Mouse (Mus musculus) forebrain, embryonic 10.5 days (tissue): ENCODE data around the gene Dstn. TPM values are rescaled to one million over a fixed set of nuclear protein-coding genes. Genes with fewer than 3 reads are reported as not detected.

Source experiments
- DNase-seq: peaks from one replicate; pipeline ENCODE4 v3.0.0-alpha.2; 2017; ENCODE audit warnings: low spot score; ENCODE audit errors: extremely low spot score
- H3K27ac ChIP-seq: fragments of 300-500 bp; sonication (generic); 2 replicates; pipeline ENCODE4 v1.5.1; 2016; ENCODE audit warnings: mild to moderate bottlenecking
- H3K27me3 ChIP-seq: fragments of 300-500 bp; sonication (generic); 2 replicates; pipeline ENCODE4 v1.6.1; 2016; ENCODE audit warnings: mild to moderate bottlenecking; ENCODE audit not compliant: poor library complexity, severe bottlenecking
- H3K36me3 ChIP-seq: fragments of 300-500 bp; sonication (generic); replicated peaks from 2 replicates; pipeline ENCODE4 v1.6.1; 2016; ENCODE audit warnings: mild to moderate bottlenecking, moderate library complexity
- H3K4me1 ChIP-seq: fragments of 300-500 bp; sonication (generic); 2 replicates; pipeline ENCODE4 v1.6.1; 2016
- H3K4me3 ChIP-seq: fragments of 300-500 bp; sonication (generic); 2 replicates; pipeline ENCODE4 v1.5.1; 2016; ENCODE audit warnings: mild to moderate bottlenecking, moderate library complexity
- H3K9me3 ChIP-seq: fragments of 300-500 bp; sonication (generic); 2 replicates; pipeline ENCODE4 v1.6.1; 2016; ENCODE audit warnings: mild to moderate bottlenecking, moderate library complexity
- WGBS: fragments of 180-500 bp; shearing (Covaris S2); methylation state at CpG from one replicate; pipeline ENCODE4 v1.1.7; 2016; 5-methylcytosine and 5-hydroxymethylcytosine counted together
- polyA plus RNA-seq: library from polyadenylated mRNA; unstranded; fragments of >200 nt; fragmentation: Nextera tagmentation; extraction: Ambion mirVana; gene quantifications from 2 replicates; pipeline ENCODE4 v1.2.1, GENCODE M21; 2016

Dstn gene
- polyA plus RNA-seq, 1 experiment from 2014 or later: 290 TPM

- WGBS: 93% methylated on average over 8 of the region's 8 CpGs
- Histone ChIP-seq H3K4me1 (no peaks in the 10 kb centered on the region), H3K4me3 (no peak overlapping the region)
Observed at GRCm38 (mm10) chr2:143978444-143979147, 63.5 kb downstream of the Dstn start.

GRCm38 (mm10) chr2:143980781-143981398, 65.8 kb downstream of the Dstn start:
- no peak overlapping the region for H3K4me3 ChIP-seq
- no peaks in the 10 kb centered on the region for H3K4me1 ChIP-seq
- peaks cover 13% of the 10 kb centered on the region for H3K36me3 ChIP-seq
- no peaks in the 10 kb centered on the region for H3K9me3 ChIP-seq
- DNase-seq: peak; percentile 58
- no peaks in the 10 kb centered on the region for H3K27me3 ChIP-seq
- H3K27ac ChIP-seq: no peak overlapping the region
- WGBS: 39% methylated on average over 6 of the region's 6 CpGs

More at GRCm38 (mm10) chr2:143978444-143979147, 63.5 kb downstream of the Dstn start:
- DNase-seq: no peak
- Histone ChIP-seq H3K27me3 (no peaks in the 10 kb centered on the region), H3K9me3 (no peaks in the 10 kb centered on the region), H3K36me3 (peaks cover 14% of the 10 kb centered on the region), H3K27ac (no peak overlapping the region)

- no peak overlapping the region for H3K4me3 ChIP-seq
- no peaks in the 10 kb centered on the region for H3K9me3 ChIP-seq
- no peaks in the 10 kb centered on the region for H3K27me3 ChIP-seq
- peaks cover 14% of the 10 kb centered on the region for H3K36me3 ChIP-seq
- H3K4me1 ChIP-seq: no peaks in the 10 kb centered on the region
- 86% methylated on average over 4 of the region's 4 CpGs for WGBS
- H3K27ac ChIP-seq: no peak overlapping the region
- no peak for DNase-seq
Observed at GRCm38 (mm10) chr2:143982152-143982551, 67.0 kb downstream of the Dstn start.

GRCm38 (mm10) chr2:143982901-143983300, 67.8 kb downstream of the Dstn start:
- Histone ChIP-seq H3K27me3 (no peaks in the 10 kb centered on the region), H3K27ac (no peak overlapping the region), H3K4me3 (no peak overlapping the region), H3K36me3 (peaks cover 17% of the 10 kb centered on the region), H3K9me3 (no peaks in the 10 kb centered on the region), H3K4me1 (no peaks in the 10 kb centered on the region)
- no peak for DNase-seq
- WGBS: 77% methylated on average over 3 of the region's 3 CpGs

GRCm38 (mm10) chr2:143983482-143983881, 68.4 kb downstream of the Dstn start:
- DNase-seq: no peak
- Histone ChIP-seq H3K27ac (no peak overlapping the region), H3K36me3 (peaks cover 21% of the 10 kb centered on the region), H3K4me1 (no peaks in the 10 kb centered on the region), H3K4me3 (no peak overlapping the region), H3K9me3 (no peaks in the 10 kb centered on the region), H3K27me3 (no peaks in the 10 kb centered on the region)
- WGBS: 84% methylated on average over 2 of the region's 2 CpGs

GRCm38 (mm10) chr2:143987485-143987884, 72.4 kb downstream of the Dstn start:
- Histone ChIP-seq H3K9me3 (no peaks in the 10 kb centered on the region), H3K27ac (no peak overlapping the region), H3K36me3 (peaks cover 28% of the 10 kb centered on the region), H3K4me3 (no peak overlapping the region), H3K4me1 (peaks cover 6% of the 10 kb centered on the region; the same call in 1 of the 2 replicates), H3K27me3 (no peaks in the 10 kb centered on the region)
- 91% methylated on average over 2 of the region's 2 CpGs for WGBS
- DNase-seq: no peak

GRCm38 (mm10) chr2:143988016-143988415, 72.9 kb downstream of the Dstn start:
- H3K4me3 ChIP-seq: no peak overlapping the region
- peaks cover 28% of the 10 kb centered on the region for H3K36me3 ChIP-seq
- no peak overlapping the region for H3K27ac ChIP-seq
- no peaks in the 10 kb centered on the region for H3K27me3 ChIP-seq
- H3K4me1 ChIP-seq: peaks cover 6% of the 10 kb centered on the region; the same call in 1 of the 2 replicates
- H3K9me3 ChIP-seq: no peaks in the 10 kb centered on the region
- no peak for DNase-seq
- WGBS: 98% methylated on average over 3 of the region's 3 CpGs

- Histone ChIP-seq H3K27ac (no peak overlapping the region), H3K4me1 (peaks cover 6% of the 10 kb centered on the region; the same call in 1 of the 2 replicates), H3K9me3 (no peaks in the 10 kb centered on the region), H3K27me3 (no peaks in the 10 kb centered on the region), H3K4me3 (no peak overlapping the region), H3K36me3 (peaks cover 15% of the 10 kb centered on the region)
- 38% methylated on average over 1 of the region's 1 CpGs for WGBS
- DNase-seq: no peak
Observed at GRCm38 (mm10) chr2:143990997-143991396, 75.9 kb downstream of the Dstn start.

GRCm38 (mm10) chr2:143991964-143992672, 77.0 kb downstream of the Dstn start:
- Histone ChIP-seq H3K36me3 (peaks cover 15% of the 10 kb centered on the region), H3K4me3 (no peak overlapping the region), H3K27me3 (no peaks in the 10 kb centered on the region), H3K9me3 (no peaks in the 10 kb centered on the region), H3K4me1 (peaks cover 6% of the 10 kb centered on the region; the same call in 1 of the 2 replicates), H3K27ac (no peak overlapping the region)
- 95% methylated on average over 7 of the region's 7 CpGs for WGBS
- no peak for DNase-seq

Other genes with a start within 250 kb of the Dstn start
- 0.74 and 0.75 TPM in 2 replicates for gene Bfsp1, start 52.1 kb upstream of the Dstn start, polyA plus RNA-seq
- gene Rrbp1, start 95.9 kb downstream of the Dstn start, polyA plus RNA-seq: 44.6 and 47.5 TPM in 2 replicates
- gene Banf2, start 117.7 kb downstream of the Dstn start, polyA plus RNA-seq: not detected in 2 replicates